Mouse (Mus musculus) embryonic facial prominence, embryonic 14.5 days (tissue): Measurements from ENCODE around the gene Adamts18. TPM values are rescaled to one million over a fixed set of nuclear protein-coding genes. Genes with fewer than 3 reads are reported as not detected.
A peak's percentile ranks its signal among the peaks of the same experiment; 100 is the strongest.

Experiments
- ATAC-seq: fragments of 200-750 bp; cut with Nextera tagmentation; 2 replicates; pipeline ENCODE4 v1.8.0; 2017; ENCODE audit warnings: low read depth, moderate number of reproducible peaks, moderate TSS enrichment
- DNase-seq: peaks from one replicate; pipeline ENCODE4 v3.0.0-alpha.2; 2015; ENCODE audit warnings: low spot score
- H3K27ac ChIP-seq: fragments of 300-500 bp; sonication (generic); replicated peaks from 2 replicates; pipeline ENCODE4 v1.5.1; 2014; ENCODE audit warnings: low read depth, mild to moderate bottlenecking, low read length, moderate library complexity
- H3K27me3 ChIP-seq: fragments of 300-500 bp; sonication (generic); replicated peaks from 2 replicates; pipeline ENCODE4 v1.6.1; 2014; ENCODE audit warnings: low read length; ENCODE audit not compliant: control insufficient read depth, insufficient read depth
- H3K36me3 ChIP-seq: fragments of 300-500 bp; sonication (generic); 2 replicates; pipeline ENCODE4 v1.6.1; 2014; ENCODE audit warnings: low read length, mixed read lengths; ENCODE audit not compliant: control insufficient read depth, insufficient read depth
- H3K4me1 ChIP-seq: fragments of 300-500 bp; sonication (generic); 2 replicates; pipeline ENCODE4 v1.6.1; 2014; ENCODE audit warnings: antibody characterized with exemption, low read length; ENCODE audit not compliant: control insufficient read depth, insufficient read depth
- H3K4me2 ChIP-seq: fragments of 300-500 bp; sonication (generic); 2 replicates; pipeline ENCODE4 v1.6.1; 2014; ENCODE audit warnings: low read depth, mild to moderate bottlenecking, low read length, moderate library complexity, mixed read lengths
- H3K4me3 ChIP-seq: fragments of 300-500 bp; sonication (generic); 2 replicates; pipeline ENCODE4 v1.5.1; 2014; ENCODE audit warnings: low read depth, mild to moderate bottlenecking, low read length
- H3K9ac ChIP-seq: fragments of 300-500 bp; sonication (generic); 2 replicates; pipeline ENCODE4 v1.6.1; 2014; ENCODE audit warnings: low read depth, mild to moderate bottlenecking, low read length, moderate library complexity, mixed read lengths
- H3K9me3 ChIP-seq: fragments of 300-500 bp; sonication (generic); 2 replicates; pipeline ENCODE4 v1.6.1; 2016; ENCODE audit warnings: low read length; ENCODE audit not compliant: control insufficient read depth
- WGBS: fragments of 180-500 bp; shearing (Covaris S2); extraction: QIAGEN DNeasy Blood & Tissue Kit; methylation state at CpG from one replicate; pipeline ENCODE4 v1.1.7; 2014; 5-methylcytosine and 5-hydroxymethylcytosine counted together
- polyA plus RNA-seq: library from polyadenylated mRNA; unstranded; fragments of >200 nt; fragmentation: Nextera tagmentation; extraction: Ambion mirVana; gene quantifications from 2 replicates; pipeline ENCODE4 v1.2.1, GENCODE M21; 2014

Gene Adamts18
- polyA plus RNA-seq, 1 experiment from 2014 or later = 4.5 TPM

- Histone ChIP-seq H3K4me2 (no peak overlapping the region), H3K9me3 (no peaks in the 10 kb centered on the region), H3K4me1 (peaks cover 3% of the 10 kb centered on the region; the same call in 1 of the 2 replicates), H3K4me3 (no peak overlapping the region), H3K36me3 (no peaks in the 10 kb centered on the region), H3K27ac (no peak overlapping the region), H3K27me3 (no peaks in the 10 kb centered on the region), H3K9ac (no peak overlapping the region)
- ATAC-seq (no peak), DNase-seq (no peak)
- 76% methylated on average over 4 of the region's 4 CpGs for WGBS
These were observed 14.9 kb downstream of the Adamts18 start for GRCm38 (mm10) chr8:113833644-113834043.

GRCm38 (mm10) chr8:113827270-113827669, 21.3 kb downstream of the Adamts18 start:
- no peaks in the 10 kb centered on the region for H3K4me1 ChIP-seq
- WGBS = 84% methylated on average over 3 of the region's 3 CpGs
- H3K27ac ChIP-seq = no peak overlapping the region
- no peak overlapping the region for H3K4me3 ChIP-seq
- ATAC-seq (no peak), DNase-seq (no peak)
- no peaks in the 10 kb centered on the region for H3K27me3 ChIP-seq
- H3K9me3 ChIP-seq = no peaks in the 10 kb centered on the region
- no peak overlapping the region for H3K4me2 ChIP-seq
- H3K36me3 ChIP-seq = no peaks in the 10 kb centered on the region
- H3K9ac ChIP-seq = no peak overlapping the region

GRCm38 (mm10) chr8:113820983-113821587, 27.5 kb downstream of the Adamts18 start:
- 64% methylated on average over 16 of the region's 16 CpGs for WGBS
- ATAC-seq (peak; percentile 41; the same call in 1 of the 2 replicates), DNase-seq (no peak)
- Histone ChIP-seq H3K36me3 (no peaks in the 10 kb centered on the region), H3K27ac (no peak overlapping the region), H3K4me1 (no peaks in the 10 kb centered on the region), H3K4me2 (no peak overlapping the region), H3K4me3 (no peak overlapping the region), H3K27me3 (no peaks in the 10 kb centered on the region), H3K9ac (no peak overlapping the region), H3K9me3 (no peaks in the 10 kb centered on the region)

GRCm38 (mm10) chr8:113813966-113814365, 34.6 kb downstream of the Adamts18 start:
- WGBS = 35% methylated on average over 6 of the region's 6 CpGs
- H3K9me3 ChIP-seq = no peaks in the 10 kb centered on the region
- no peaks in the 10 kb centered on the region for H3K27me3 ChIP-seq
- peak; percentile 61 for DNase-seq
- no peak overlapping the region for H3K9ac ChIP-seq
- H3K4me2 ChIP-seq = no peak overlapping the region
- no peak overlapping the region for H3K4me3 ChIP-seq
- no peaks in the 10 kb centered on the region for H3K36me3 ChIP-seq
- no peak overlapping the region for H3K27ac ChIP-seq
- ATAC-seq = peak; percentile 70; the same call in 1 of the 2 replicates
- no peaks in the 10 kb centered on the region for H3K4me1 ChIP-seq

DNA sequence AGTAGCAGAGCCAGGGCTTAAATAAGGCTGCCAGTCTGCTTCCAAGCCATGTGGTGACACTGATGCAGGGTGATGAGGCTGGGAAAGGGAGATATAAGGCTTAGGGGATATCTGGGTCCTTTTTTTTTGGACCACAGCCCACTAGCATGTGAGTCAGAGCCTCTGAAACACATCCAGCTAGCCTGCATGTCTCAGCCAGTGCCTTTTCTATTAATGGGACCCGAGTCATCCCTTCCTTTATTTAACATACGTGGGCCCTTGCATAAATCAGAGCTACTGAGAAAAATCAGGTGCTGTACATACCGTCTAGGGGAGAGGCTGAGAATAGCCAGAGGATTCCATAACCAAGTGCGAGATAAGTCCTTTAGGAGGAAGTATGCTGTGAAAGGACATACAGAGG, 37.0 kb downstream of the Adamts18 start:
- DNase-seq (peak; percentile 0), ATAC-seq (no peak)
- Histone ChIP-seq H3K27me3 (no peaks in the 10 kb centered on the region), H3K4me3 (no peak overlapping the region), H3K9ac (no peak overlapping the region), H3K4me1 (no peaks in the 10 kb centered on the region), H3K36me3 (no peaks in the 10 kb centered on the region), H3K27ac (no peak overlapping the region), H3K4me2 (no peak overlapping the region), H3K9me3 (no peaks in the 10 kb centered on the region)
- WGBS = 68% methylated on average over 4 of the region's 4 CpGs

DNA sequence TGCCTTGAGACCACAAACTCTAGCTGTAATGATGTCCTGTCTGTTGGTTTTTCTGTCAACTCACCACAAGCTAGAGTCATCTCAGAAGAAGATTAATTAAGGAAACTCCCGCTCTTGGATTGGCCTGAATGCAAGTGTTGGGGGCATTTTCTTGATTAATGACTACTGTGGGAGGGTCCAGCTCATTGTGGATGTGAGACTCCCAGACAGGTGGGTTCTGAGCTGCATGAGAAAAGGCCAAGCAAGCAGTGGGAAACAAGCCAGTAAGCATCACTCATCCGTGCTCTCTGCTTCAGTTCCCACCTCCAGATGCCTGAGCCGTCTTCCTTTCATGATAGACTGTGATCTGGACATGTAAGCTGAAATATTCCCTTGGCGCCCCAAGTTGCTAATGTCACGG, 38.6 kb downstream of the Adamts18 start:
- DNase-seq = peak; percentile 1
- ATAC-seq = no peak
- WGBS = 71% methylated on average over 5 of the region's 5 CpGs

GRCm38 (mm10) chr8:113803830-113804611, 44.5 kb downstream of the Adamts18 start:
- DNase-seq = peak; percentile 46
- H3K9me3 ChIP-seq = no peaks in the 10 kb centered on the region
- WGBS = 41% methylated on average over 12 of the region's 12 CpGs
- no peaks in the 10 kb centered on the region for H3K36me3 ChIP-seq
- no peak overlapping the region for H3K27ac ChIP-seq
- H3K9ac ChIP-seq = no peak overlapping the region
- H3K4me3 ChIP-seq = no peak overlapping the region
- no peaks in the 10 kb centered on the region for H3K27me3 ChIP-seq
- peaks cover 9% of the 10 kb centered on the region for H3K4me1 ChIP-seq
- ATAC-seq = no peak
- peak overlapping the region; percentile 18; the same call in 1 of the 2 replicates for H3K4me2 ChIP-seq

More for the DNA sequence above, 38.6 kb downstream of the Adamts18 start:
- Histone ChIP-seq H3K27me3 (no peaks in the 10 kb centered on the region), H3K36me3 (no peaks in the 10 kb centered on the region), H3K9me3 (no peaks in the 10 kb centered on the region), H3K4me3 (no peak overlapping the region), H3K4me1 (no peaks in the 10 kb centered on the region), H3K4me2 (no peak overlapping the region), H3K9ac (no peak overlapping the region), H3K27ac (no peak overlapping the region)

DNA sequence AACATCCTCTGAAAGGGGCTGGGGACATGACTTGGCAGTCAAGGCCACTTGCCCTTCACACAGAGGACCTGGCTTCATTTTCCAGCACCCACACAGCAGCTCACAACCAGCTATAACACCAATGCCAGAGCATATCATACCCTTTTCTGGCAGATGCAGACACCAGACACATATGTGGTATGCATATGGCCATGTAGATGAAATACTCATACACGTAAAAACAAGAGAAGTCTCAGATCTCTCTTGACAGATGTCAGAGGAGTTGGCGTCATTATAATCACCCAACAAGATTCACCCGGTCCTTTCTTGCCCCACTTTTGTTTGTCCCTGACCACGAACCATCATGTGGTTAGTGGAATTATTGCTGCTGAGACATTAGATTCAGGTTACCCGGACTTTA, 47.0 kb downstream of the Adamts18 start:
- no peaks in the 10 kb centered on the region for H3K9me3 ChIP-seq
- no peak overlapping the region for H3K4me2 ChIP-seq
- peak; percentile 1 for DNase-seq
- ATAC-seq = no peak
- no peak overlapping the region for H3K4me3 ChIP-seq
- no peaks in the 10 kb centered on the region for H3K36me3 ChIP-seq
- 64% methylated on average over 5 of the region's 5 CpGs for WGBS
- H3K9ac ChIP-seq = no peak overlapping the region
- H3K4me1 ChIP-seq = peaks cover 9% of the 10 kb centered on the region
- no peak overlapping the region for H3K27ac ChIP-seq
- no peaks in the 10 kb centered on the region for H3K27me3 ChIP-seq
